Mouse (Mus musculus) kidney, adult 2 months (tissue): ENCODE data around the gene Ctnna2.

Experiments used
- CTCF ChIP-seq: fragments of 200-500 bp; conservative IDR thresholded peaks from 2 replicates; pipeline ENCODE4 v1.5.1; 2011; ENCODE audit warnings: low read depth, mild to moderate bottlenecking, control low read depth, low read length, moderate library complexity, mixed read lengths; ENCODE audit not compliant: insufficient read depth, insufficient read length
- POLR2A ChIP-seq: fragments of 200-500 bp; IDR thresholded peaks from one replicate; pipeline ENCODE4 v1.6.1; 2011; ENCODE audit warnings: low read depth, low read length, control low read depth

- TF ChIP-seq POLR2A (no peak), CTCF (no peak)
Observed at GRCm38 (mm10) chr6:77199375-77199774, 780.1 kb downstream of the Ctnna2 start.
